Mouse (Mus musculus): ENCODE results near the gene I0C0044D17Rik.
"Not testable (repeated sequence)": the region's sequence is repeated elsewhere in the genome, so short reads cannot be mapped to it uniquely, and the experiment has no call there.

GRCm38 (mm10) chr4:98823740-98824139, at the start of gene I0C0044D17Rik:
- not testable (repeated sequence) for TF ChIP-seq CTCF, EP300 (IDR thresholded peaks at IDR 0.05; ENCODE audit: low read depth)

All from liver, embryonic 14.5 days (tissue).